Mouse (Mus musculus): ENCODE results near the gene Gm10974. TPM values are rescaled to one million over a fixed set of nuclear protein-coding genes. Genes with fewer than 3 reads are reported as not detected.

Gm10974 gene
- total and polyA plus RNA-seq, 3 experiments = not detected

GRCm38 (mm10) chr7:66387419-66387812 is 21.7 kb downstream of the Gm10974 start:
- Histone ChIP-seq H3K79me2 (ENCODE audit: control insufficient read depth, insufficient read depth, low read length, poor library complexity) (peaks cover 15% of the 10 kb centered on the region), H3K4me3 (ENCODE audit: control insufficient read depth in 1 of 2, insufficient read depth in 1 of 2, low read depth in 2 of 2, low read length in 2 of 2) (peak overlapping the region; percentile 89 to 97), H3K9me3 (replicated peaks; ENCODE audit: insufficient read depth, low read length) (no peaks in the 10 kb centered on the region), H3K27ac (ENCODE audit: control insufficient read depth, low read depth, low read length) (no peak overlapping the region; the same call in 1 of the 2 replicates), H3K9ac (ENCODE audit: control insufficient read depth, low read depth, low read length, poor library complexity, severe bottlenecking) (peak overlapping the region; percentile 95), H3K4me1 (ENCODE audit: control insufficient read depth in 1 of 2, insufficient read depth in 2 of 2, low read length in 2 of 2) (peaks cover 0 to 11% of the 10 kb centered on the region in 2 experiments; a peak in 2 of 4 replicates), H3K27me3 (ENCODE audit: control insufficient read depth in 1 of 2, insufficient read depth in 2 of 2, low read length in 2 of 2) (no peaks in the 10 kb centered on the region), H3K36me3 (ENCODE audit: control insufficient read depth in 1 of 2, insufficient read depth in 2 of 2, low read length in 2 of 2) (peaks cover 0 to 3% of the 10 kb centered on the region in 2 experiments; a peak in 2 of 4 replicates)
- peak; percentile 62 for TF ChIP-seq ZNF384 (IDR thresholded peaks at IDR 0.05; ENCODE audit: low read depth, low read length)
- TF ChIP-seq BHLHE40 (IDR thresholded peaks at IDR 0.05; ENCODE audit: borderline replicate concordance, low read depth, low read length) = no peak
- DNase-seq (ENCODE audit: low read depth, low spot score) = peak; percentile 47

GRCm38 (mm10) chr7:66387813-66388521 is 22.3 kb downstream of the Gm10974 start, which contains the start of gene Lrrk1:
Gene Lrrk1, minus strand, starts transcription at chr7:66388350.
- Histone ChIP-seq H3K9me3 (replicated peaks; ENCODE audit: insufficient read depth, low read length) (no peaks in the 10 kb centered on the region), H3K4me3 (ENCODE audit: control insufficient read depth in 1 of 2, insufficient read depth in 1 of 2, low read depth in 2 of 2, low read length in 2 of 2) (peak within 1 kb of the TSS; percentile 89 to 97), H3K27ac (ENCODE audit: control insufficient read depth, low read depth, low read length) (peak within 1 kb of the TSS; percentile 61), H3K27me3 (ENCODE audit: control insufficient read depth in 1 of 2, insufficient read depth in 2 of 2, low read length in 2 of 2) (no peaks in the 10 kb centered on the region), H3K79me2 (ENCODE audit: control insufficient read depth, insufficient read depth, low read length, poor library complexity) (peaks cover 15% of the 10 kb centered on the region), H3K9ac (ENCODE audit: control insufficient read depth, low read depth, low read length, poor library complexity, severe bottlenecking) (peak within 1 kb of the TSS; percentile 95), H3K36me3 (ENCODE audit: control insufficient read depth in 1 of 2, insufficient read depth in 2 of 2, low read length in 2 of 2) (peaks cover 0 to 3% of the 10 kb centered on the region in 2 experiments; a peak in 2 of 4 replicates), H3K4me1 (ENCODE audit: control insufficient read depth in 1 of 2, insufficient read depth in 2 of 2, low read length in 2 of 2) (peaks cover 0 to 11% of the 10 kb centered on the region in 2 experiments; a peak in 2 of 4 replicates)
- DNase-seq (ENCODE audit: low read depth, low spot score) = peak; percentile 84
- TF ChIP-seq POLR2AphosphoS2 (IDR thresholded peaks at IDR 0.05; ENCODE audit: low read length) = peak; percentile 49; the same call in 1 of the 2 replicates
- no peak for TF ChIP-seq E2F4 (IDR thresholded peaks at IDR 0.05; ENCODE audit: borderline replicate concordance, low read depth, low read length)
- TF ChIP-seq TAL1 (IDR thresholded peaks at IDR 0.05; ENCODE audit: low read length) = no peak
- 0 out of 2 replicates have a peak, but pooled peaks have one; percentile 22 for TF ChIP-seq ETS1 (IDR thresholded peaks at IDR 0.05; ENCODE audit: low read depth, low read length)
- peak; percentile 60; the same call in 1 of the 2 replicates for TF ChIP-seq ZMIZ1 (IDR thresholded peaks at IDR 0.05; ENCODE audit: low read depth, low read length)
- TF ChIP-seq MAFK (IDR thresholded peaks at IDR 0.05; ENCODE audit: borderline replicate concordance, low read depth, low read length) = no peak
- TF ChIP-seq HCFC1 (IDR thresholded peaks at IDR 0.05; ENCODE audit: low read depth, low read length) = no peak; the same call in 1 of the 2 replicates
- no peak for TF ChIP-seq CHD1 (IDR thresholded peaks at IDR 0.05; ENCODE audit: low read depth, low read length)
- TF ChIP-seq JUND (IDR thresholded peaks at IDR 0.05; ENCODE audit: low read depth, low read length) = no peak
- TF ChIP-seq SIN3A (IDR thresholded peaks at IDR 0.05; ENCODE audit: low read length) = peak; percentile 27
- TF ChIP-seq USF1 (IDR thresholded peaks at IDR 0.05; ENCODE audit: low read depth, low read length) = no peak
- TF ChIP-seq MYB (IDR thresholded peaks at IDR 0.05; ENCODE audit: low read depth, low read length) = no peak
- TF ChIP-seq TCF12 (IDR thresholded peaks at IDR 0.05; ENCODE audit: low read depth, low read length) = peak; percentile 35; the same call in 1 of the 2 replicates
- peak; percentile 63 for TF ChIP-seq NELFE (IDR thresholded peaks at IDR 0.05; ENCODE audit: low read depth, low read length)
- TF ChIP-seq NRF1 (IDR thresholded peaks at IDR 0.05; ENCODE audit: insufficient read depth, low read depth, low read length, poor library complexity, severe bottlenecking) = no peak
- TF ChIP-seq CTCF (IDR thresholded peaks at IDR 0.05 in 2 of 3, conservative IDR thresholded peaks at IDR 0.05 in 1 of 3; ENCODE audit: control insufficient read depth in 1 of 3, insufficient read depth in 1 of 3, low read depth in 2 of 3, low read length in 3 of 3, poor library complexity in 1 of 3, severe bottlenecking in 1 of 3) = peak in 2 of 3 experiments; percentile 3 to 12; a peak in 1 of 6 replicates
- TF ChIP-seq ELF1 (IDR thresholded peaks at IDR 0.05; ENCODE audit: low read depth, low read length) = peak; percentile 69
- TF ChIP-seq GATA1 (IDR thresholded peaks at IDR 0.05; ENCODE audit: low read depth, low read length) = no peak
- no peak; the same call in 1 of the 2 replicates for TF ChIP-seq MXI1 (IDR thresholded peaks at IDR 0.05; ENCODE audit: low read depth, low read length)
- TF ChIP-seq UBTF (IDR thresholded peaks at IDR 0.05; ENCODE audit: borderline replicate concordance, insufficient read depth, low read depth, low read length) = peak; percentile 95
- no peak for TF ChIP-seq RCOR1 (IDR thresholded peaks at IDR 0.05; ENCODE audit: low read depth, low read length)
- 0 out of 2 replicates have a peak, but pooled peaks have one; percentile 37 for TF ChIP-seq TBP (IDR thresholded peaks at IDR 0.05; ENCODE audit: low read depth, low read length)
- peak; percentile 76 to 79; a peak in 3 of 4 replicates for TF ChIP-seq POLR2A (IDR thresholded peaks at IDR 0.05; ENCODE audit: control insufficient read depth in 1 of 2, insufficient read depth in 1 of 2, low read depth in 1 of 2, low read length in 2 of 2, poor library complexity in 1 of 2)
- TF ChIP-seq MAX (IDR thresholded peaks at IDR 0.05; ENCODE audit: low read length) = no peak; the same call in 1 of the 2 replicates
- TF ChIP-seq MAZ (IDR thresholded peaks at IDR 0.05; ENCODE audit: low read depth, low read length) = peak; percentile 62; the same call in 1 of the 2 replicates

Data from MEL (cell line).